Mouse (Mus musculus) midbrain, embryonic 16.5 days (tissue): Measurements from ENCODE around the gene Dync2li1. TPM values are rescaled to one million over a fixed set of nuclear protein-coding genes. Genes with fewer than 3 reads are reported as not detected.

Experiments used
- ATAC-seq: fragments of 200-750 bp; cut with Nextera tagmentation; 2 replicates; pipeline ENCODE4 v1.8.0; 2017; ENCODE audit warnings: moderate TSS enrichment
- H3K27ac ChIP-seq: fragments of 300-500 bp; sonication (generic); 2 replicates; pipeline ENCODE4 v1.5.1; 2014; ENCODE audit warnings: mild to moderate bottlenecking, low read length, mixed read lengths
- H3K27me3 ChIP-seq: fragments of 300-500 bp; sonication (generic); 2 replicates; pipeline ENCODE4 v1.6.1; 2014; ENCODE audit warnings: low read depth, low read length, mixed read lengths; ENCODE audit not compliant: control insufficient read depth, insufficient read depth
- H3K36me3 ChIP-seq: fragments of 300-500 bp; sonication (generic); 2 replicates; pipeline ENCODE4 v1.6.1; 2014; ENCODE audit warnings: mild to moderate bottlenecking, low read length, moderate library complexity, mixed read lengths; ENCODE audit not compliant: control insufficient read depth, insufficient read depth
- H3K4me1 ChIP-seq: fragments of 300-500 bp; sonication (generic); 2 replicates; pipeline ENCODE4 v1.6.1; 2014; ENCODE audit warnings: mild to moderate bottlenecking, low read length, mixed read lengths; ENCODE audit not compliant: control insufficient read depth, insufficient read depth
- H3K4me2 ChIP-seq: fragments of 300-500 bp; sonication (generic); 2 replicates; pipeline ENCODE4 v1.6.1; 2014; ENCODE audit warnings: mild to moderate bottlenecking, low read length, mixed read lengths
- H3K4me3 ChIP-seq: fragments of 300-500 bp; sonication (generic); 2 replicates; pipeline ENCODE4 v1.5.1; 2014; ENCODE audit warnings: low read depth, mild to moderate bottlenecking, low read length, moderate library complexity, mixed read lengths
- H3K9ac ChIP-seq: fragments of 300-500 bp; sonication (generic); 2 replicates; pipeline ENCODE4 v1.6.1; 2014; ENCODE audit warnings: low read depth, low read length, mixed read lengths
- H3K9me3 ChIP-seq: fragments of 300-500 bp; sonication (generic); replicated peaks from 2 replicates; pipeline ENCODE4 v1.6.1; 2014; ENCODE audit warnings: mild to moderate bottlenecking, low read length, mixed read lengths; ENCODE audit not compliant: control insufficient read depth, poor library complexity, severe bottlenecking
- WGBS: fragments of 180-500 bp; shearing (Covaris S2); extraction: QIAGEN DNeasy Blood & Tissue Kit; methylation state at CpG from one replicate; pipeline ENCODE4 v1.1.7; 2014; 5-methylcytosine and 5-hydroxymethylcytosine counted together
- polyA plus RNA-seq: library from polyadenylated mRNA; unstranded; fragments of >200 nt; fragmentation: Nextera tagmentation; extraction: Ambion mirVana; gene quantifications from 2 replicates; pipeline ENCODE4 v1.2.1, GENCODE M21; 2015

Gene Dync2li1
- polyA plus RNA-seq, 1 experiment from 2014 or later, result 38.8 TPM

DNA sequence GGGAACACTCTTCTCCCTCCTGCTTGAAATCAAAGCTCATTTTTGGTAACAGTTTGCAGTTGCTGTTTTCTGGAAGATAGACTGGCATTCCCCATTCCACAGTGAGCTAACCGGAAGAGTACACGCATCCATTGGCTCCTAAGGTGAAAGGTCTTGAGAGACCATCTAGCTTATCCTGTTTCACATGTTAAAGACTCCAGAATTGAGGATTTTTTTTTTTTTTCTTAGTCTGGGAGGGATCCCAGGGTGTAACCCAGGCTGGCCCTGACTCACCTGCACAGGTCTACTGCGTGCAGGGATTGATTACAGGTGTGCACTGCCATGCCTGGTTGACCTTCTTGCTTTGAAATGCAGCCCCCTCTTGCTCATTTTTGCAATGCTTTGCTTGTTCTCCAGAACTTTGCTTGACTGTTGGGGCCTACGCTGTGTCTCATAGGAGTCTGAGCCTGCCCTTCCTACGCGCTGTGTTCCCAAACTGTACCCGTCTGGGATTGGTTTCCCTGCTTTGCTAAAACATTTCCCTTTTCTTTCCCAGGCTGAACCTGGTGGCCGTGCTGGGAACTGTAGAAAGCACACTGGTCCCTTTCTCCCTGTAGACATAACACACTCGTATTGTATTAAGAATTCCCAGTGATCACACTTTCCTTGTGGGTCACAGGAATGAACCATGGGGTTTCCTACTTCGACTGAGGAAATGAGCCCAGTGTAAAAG lies 22.4 kb upstream of the Dync2li1 start:
- H3K36me3 ChIP-seq, result no peaks in the 10 kb centered on the region
- H3K9ac ChIP-seq, result no peak overlapping the region
- no peak overlapping the region for H3K4me2 ChIP-seq
- no peaks in the 10 kb centered on the region for H3K4me1 ChIP-seq
- no peak overlapping the region for H3K27ac ChIP-seq
- no peak overlapping the region for H3K4me3 ChIP-seq
- no peaks in the 10 kb centered on the region for H3K27me3 ChIP-seq
- ATAC-seq, result no peak
- 90% methylated on average over 10 of the region's 10 CpGs for WGBS
- no peaks in the 10 kb centered on the region for H3K9me3 ChIP-seq

DNA sequence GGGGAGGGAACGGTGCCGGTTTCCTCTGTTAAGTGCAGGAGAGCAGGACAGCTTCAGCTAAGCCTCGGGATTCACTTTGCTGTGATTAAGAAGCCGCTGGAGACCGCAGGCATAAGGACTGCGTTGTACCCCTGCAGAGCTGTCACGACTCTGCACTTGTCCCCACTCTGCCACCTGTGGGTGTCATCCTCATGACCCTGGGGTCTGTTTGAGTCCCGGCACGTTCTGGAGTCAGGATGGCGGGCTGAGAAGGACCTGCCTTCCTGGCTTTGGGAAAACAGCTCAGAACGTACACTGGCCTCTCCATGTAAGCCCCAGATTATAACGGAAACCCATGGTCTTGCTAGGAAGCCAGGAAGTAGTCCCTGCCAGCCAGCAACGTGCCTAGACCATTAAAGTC lies 19.3 kb upstream of the Dync2li1 start:
- 48% methylated on average over 13 of the region's 13 CpGs for WGBS
- Histone ChIP-seq H3K9ac (no peak overlapping the region), H3K36me3 (no peaks in the 10 kb centered on the region), H3K4me2 (no peak overlapping the region), H3K27ac (no peak overlapping the region), H3K4me3 (no peak overlapping the region), H3K4me1 (no peaks in the 10 kb centered on the region), H3K27me3 (no peaks in the 10 kb centered on the region), H3K9me3 (no peaks in the 10 kb centered on the region)
- ATAC-seq, result no peak

GRCm38 (mm10) chr17:84607617-84608016 lies 18.7 kb upstream of the Dync2li1 start:
- Histone ChIP-seq H3K9me3 (no peaks in the 10 kb centered on the region), H3K4me3 (no peak overlapping the region), H3K4me1 (no peaks in the 10 kb centered on the region), H3K27ac (no peak overlapping the region), H3K9ac (no peak overlapping the region), H3K4me2 (no peak overlapping the region), H3K27me3 (no peaks in the 10 kb centered on the region), H3K36me3 (no peaks in the 10 kb centered on the region)
- WGBS, result 71% methylated on average over 5 of the region's 5 CpGs
- ATAC-seq, result no peak

- H3K4me3 ChIP-seq, result no peak overlapping the region
- H3K36me3 ChIP-seq, result no peaks in the 10 kb centered on the region
- H3K9ac ChIP-seq, result no peak overlapping the region
- no peak for ATAC-seq
- H3K27me3 ChIP-seq, result no peaks in the 10 kb centered on the region
- H3K4me1 ChIP-seq, result no peaks in the 10 kb centered on the region
- no peak overlapping the region for H3K4me2 ChIP-seq
- no peak overlapping the region for H3K27ac ChIP-seq
- WGBS, result 74% methylated on average over 4 of the region's 4 CpGs
- no peaks in the 10 kb centered on the region for H3K9me3 ChIP-seq
Measured at GRCm38 (mm10) chr17:84608606-84609005, 17.7 kb upstream of the Dync2li1 start.

DNA sequence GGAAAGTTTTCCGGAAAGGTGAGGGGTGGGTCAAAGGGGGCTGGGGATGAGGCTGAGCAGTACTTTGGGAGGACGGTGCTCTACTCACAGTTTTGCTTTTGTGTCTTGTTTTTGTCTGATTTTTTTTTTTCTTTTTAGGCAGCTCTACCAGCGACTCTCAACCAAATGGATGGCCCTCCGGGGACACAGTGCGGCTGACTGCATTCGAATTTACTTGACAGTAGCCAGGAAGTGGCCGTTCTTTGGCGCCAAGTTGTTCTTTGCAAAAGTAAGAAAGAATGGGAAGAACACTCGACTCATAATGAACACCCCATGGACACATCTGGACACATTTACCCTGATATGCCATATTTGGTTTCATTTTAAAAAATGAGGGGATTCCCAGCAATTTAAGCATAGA lies 14.8 kb upstream of the Dync2li1 start:
- Histone ChIP-seq H3K36me3 (no peaks in the 10 kb centered on the region), H3K4me2 (no peak overlapping the region), H3K4me1 (no peaks in the 10 kb centered on the region), H3K4me3 (no peak overlapping the region), H3K9ac (no peak overlapping the region), H3K9me3 (no peaks in the 10 kb centered on the region), H3K27ac (no peak overlapping the region), H3K27me3 (no peaks in the 10 kb centered on the region)
- 92% methylated on average over 9 of the region's 9 CpGs for WGBS
- no peak for ATAC-seq

DNA sequence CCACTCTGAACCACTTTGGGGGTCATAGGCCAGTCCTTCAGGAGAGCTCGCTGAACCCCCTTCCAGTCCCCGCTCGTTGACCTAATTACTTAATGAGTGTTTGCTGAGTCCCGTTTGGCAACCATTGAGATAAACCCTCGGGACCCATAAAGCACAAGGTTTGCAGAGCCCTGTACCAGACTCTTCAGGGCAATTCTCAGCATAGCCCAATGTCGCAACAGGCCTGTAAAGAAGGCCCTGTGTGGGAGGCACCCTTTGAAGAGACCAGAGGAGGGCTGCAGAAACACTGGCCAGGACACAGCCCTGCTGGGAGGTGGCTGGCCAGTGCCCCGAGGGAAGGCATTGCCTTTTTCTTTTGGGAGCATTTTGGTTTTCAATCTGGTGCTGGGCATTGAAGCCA lies 14.3 kb upstream of the Dync2li1 start:
- no peak overlapping the region for H3K4me3 ChIP-seq
- no peaks in the 10 kb centered on the region for H3K4me1 ChIP-seq
- H3K4me2 ChIP-seq, result no peak overlapping the region
- no peaks in the 10 kb centered on the region for H3K36me3 ChIP-seq
- H3K27ac ChIP-seq, result no peak overlapping the region
- H3K9ac ChIP-seq, result no peak overlapping the region
- H3K27me3 ChIP-seq, result no peaks in the 10 kb centered on the region
- ATAC-seq, result no peak
- H3K9me3 ChIP-seq, result no peaks in the 10 kb centered on the region
- 87% methylated on average over 7 of the region's 7 CpGs for whole genome bisulfite sequencing

- H3K9ac ChIP-seq, result no peak overlapping the region
- H3K4me2 ChIP-seq, result no peak overlapping the region
- H3K27me3 ChIP-seq, result no peaks in the 10 kb centered on the region
- no peaks in the 10 kb centered on the region for H3K4me1 ChIP-seq
- WGBS, result 81% methylated on average over 11 of the region's 11 CpGs
- H3K9me3 ChIP-seq, result no peaks in the 10 kb centered on the region
- ATAC-seq, result no peak
- no peak overlapping the region for H3K4me3 ChIP-seq
- H3K27ac ChIP-seq, result no peak overlapping the region
- no peaks in the 10 kb centered on the region for H3K36me3 ChIP-seq
Measured at GRCm38 (mm10) chr17:84615811-84616210, 10.5 kb upstream of the Dync2li1 start.

DNA sequence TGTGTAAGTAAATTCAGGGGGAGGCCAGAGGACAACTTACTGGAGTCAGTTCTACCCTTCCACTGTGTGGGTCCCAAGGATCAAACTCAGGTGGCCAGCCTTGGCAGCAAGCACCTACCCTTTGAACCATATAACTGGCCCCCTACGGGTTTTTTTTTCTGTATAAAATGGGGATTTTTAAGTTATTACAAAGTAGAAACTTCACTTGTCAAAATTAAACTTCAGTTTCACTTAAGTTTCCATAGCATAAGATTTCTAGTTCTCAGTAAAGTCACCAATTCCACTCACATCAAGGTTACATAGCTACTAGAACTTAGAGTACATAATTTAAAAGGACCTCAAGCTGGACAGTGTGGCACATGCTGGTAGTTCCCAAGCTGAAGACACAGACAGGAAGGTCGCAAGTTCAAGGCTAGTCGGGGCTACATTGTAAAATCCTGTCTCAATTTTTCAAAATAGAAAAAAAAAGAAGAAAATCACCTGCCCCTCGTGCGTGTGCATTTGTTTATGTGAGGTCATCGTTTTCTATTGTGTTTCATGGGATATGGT lies 9.7 kb upstream of the Dync2li1 start:
- Histone ChIP-seq H3K4me2 (no peak overlapping the region), H3K9me3 (no peaks in the 10 kb centered on the region), H3K4me3 (no peak overlapping the region), H3K36me3 (no peaks in the 10 kb centered on the region), H3K4me1 (no peaks in the 10 kb centered on the region), H3K27me3 (no peaks in the 10 kb centered on the region), H3K27ac (no peak overlapping the region), H3K9ac (no peak overlapping the region)
- 84% methylated on average over 6 of the region's 6 CpGs for WGBS
- no peak for ATAC-seq

DNA sequence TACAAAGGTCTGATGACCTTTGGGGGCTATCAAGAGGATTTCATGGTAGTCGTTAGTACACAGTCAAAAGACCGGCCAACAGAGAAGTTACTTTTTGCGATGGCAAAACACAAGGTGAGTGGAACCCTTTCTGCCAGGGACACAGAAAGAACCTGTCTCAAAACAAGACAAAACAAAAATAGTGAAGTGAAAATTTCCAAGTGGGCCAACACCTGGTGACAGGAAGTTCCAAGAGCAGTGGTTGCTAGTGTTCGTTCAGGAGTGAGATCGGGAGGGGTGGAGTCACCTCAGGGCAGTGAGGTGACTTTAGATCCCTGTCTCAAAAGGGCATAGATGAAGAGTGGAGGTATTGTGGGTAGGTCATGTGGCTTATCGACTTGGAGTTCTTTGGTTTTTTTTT lies 8.3 kb upstream of the Dync2li1 start:
- no peak overlapping the region for H3K27ac ChIP-seq
- H3K4me3 ChIP-seq, result no peak overlapping the region
- no peaks in the 10 kb centered on the region for H3K4me1 ChIP-seq
- no peak for ATAC-seq
- H3K36me3 ChIP-seq, result no peaks in the 10 kb centered on the region
- H3K27me3 ChIP-seq, result no peaks in the 10 kb centered on the region
- no peaks in the 10 kb centered on the region for H3K9me3 ChIP-seq
- H3K4me2 ChIP-seq, result no peak overlapping the region
- H3K9ac ChIP-seq, result no peak overlapping the region
- WGBS, result 93% methylated on average over 6 of the region's 6 CpGs
